Mouse (Mus musculus): ENCODE measurements around the gene Ptpdc1. TPM values are rescaled to one million over a fixed set of nuclear protein-coding genes. Genes with fewer than 3 reads are reported as not detected.

The Ptpdc1 gene
- polyA plus RNA-seq, 1 experiment, result 5.5 TPM

DNA sequence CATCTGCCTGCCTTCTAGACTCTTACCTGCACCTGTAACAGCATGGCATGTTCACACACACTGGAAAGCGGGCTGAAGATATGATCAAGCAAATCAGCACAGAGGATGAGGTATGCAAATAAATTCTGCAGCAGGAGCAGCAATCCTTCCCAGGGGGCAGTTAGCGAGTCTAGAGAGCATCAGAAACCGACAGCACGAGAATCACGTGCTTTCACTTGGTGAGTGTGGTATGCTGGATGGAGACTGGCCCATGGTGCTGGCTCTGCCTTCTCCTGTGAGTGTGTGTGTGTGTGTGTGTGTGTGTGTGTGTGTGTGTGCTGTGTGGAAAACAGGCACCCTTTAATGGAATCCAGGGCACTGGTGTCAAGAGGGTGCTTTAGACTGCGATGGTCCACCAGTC is 48.5 kb downstream of the Ptpdc1 start:
- no peak overlapping the region for H3ac ChIP-seq (ENCODE audit: control insufficient read depth, insufficient read length, low read depth)
- no peaks in the 10 kb centered on the region for H3K27me3 ChIP-seq (ENCODE audit: control insufficient read depth, insufficient read depth, insufficient read length)
- H3K79me2 ChIP-seq (ENCODE audit: control insufficient read depth, insufficient read depth), result no peaks in the 10 kb centered on the region
- H3K4me3 ChIP-seq (ENCODE audit: insufficient read depth, poor library complexity, severe bottlenecking), result no peak overlapping the region
- no peaks in the 10 kb centered on the region for H3K36me3 ChIP-seq (ENCODE audit: control insufficient read depth, insufficient read depth)
- no peaks in the 10 kb centered on the region for H3K79me3 ChIP-seq (ENCODE audit: low read depth)
- TF ChIP-seq CEBPB (IDR thresholded peaks at IDR 0.05; ENCODE audit: low read depth) (no peak), FOSL1 (IDR thresholded peaks at IDR 0.05; ENCODE audit: insufficient read depth, low read length, poor library complexity, severe bottlenecking) (no peak), MYOD1 (IDR thresholded peaks at IDR 0.05; ENCODE audit: control insufficient read depth, insufficient read length, low read depth) (no peak), MAX (IDR thresholded peaks at IDR 0.05) (no peak), USF1 (IDR thresholded peaks at IDR 0.05; ENCODE audit: low read depth) (no peak), MYOG (IDR thresholded peaks at IDR 0.05; ENCODE audit: control insufficient read depth, extremely low read depth, insufficient read length) (no peak), CTCF (IDR thresholded peaks at IDR 0.05; ENCODE audit: control insufficient read depth, insufficient read depth, insufficient read length) (no peak)

DNA sequence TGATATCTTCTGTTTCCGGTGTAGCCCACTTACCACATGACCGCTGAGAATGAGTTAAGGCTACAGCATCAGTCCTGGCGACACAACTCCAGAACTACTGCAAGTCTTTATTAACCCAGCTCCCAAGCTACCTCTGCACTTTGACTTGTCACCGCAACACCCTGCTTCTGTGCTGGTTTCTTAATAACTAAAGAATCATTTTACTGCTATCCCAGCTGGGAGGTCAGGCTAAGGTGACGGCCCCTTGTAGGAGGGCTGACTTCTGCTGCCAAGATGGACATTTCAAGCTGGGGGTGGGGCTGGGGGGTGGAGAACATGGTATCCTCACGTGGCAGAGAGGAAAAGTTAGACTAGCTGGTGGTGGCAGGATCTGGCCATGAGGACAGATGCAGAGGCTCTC is 50.7 kb downstream of the Ptpdc1 start:
- H3K79me2 ChIP-seq (ENCODE audit: control insufficient read depth, insufficient read depth), result no peaks in the 10 kb centered on the region
- no peak overlapping the region for H3ac ChIP-seq (ENCODE audit: control insufficient read depth, insufficient read length, low read depth)
- H3K36me3 ChIP-seq (ENCODE audit: control insufficient read depth, insufficient read depth), result no peaks in the 10 kb centered on the region
- no peaks in the 10 kb centered on the region for H3K79me3 ChIP-seq (ENCODE audit: low read depth)
- H3K4me3 ChIP-seq (ENCODE audit: insufficient read depth, poor library complexity, severe bottlenecking), result no peak overlapping the region
- H3K27me3 ChIP-seq (ENCODE audit: control insufficient read depth, insufficient read depth, insufficient read length), result no peaks in the 10 kb centered on the region
- no peak for TF ChIP-seq CTCF (IDR thresholded peaks at IDR 0.05; ENCODE audit: control insufficient read depth, insufficient read depth, insufficient read length)
- no peak for TF ChIP-seq FOSL1 (IDR thresholded peaks at IDR 0.05; ENCODE audit: insufficient read depth, low read length, poor library complexity, severe bottlenecking)
- TF ChIP-seq USF1 (IDR thresholded peaks at IDR 0.05; ENCODE audit: low read depth), result no peak
- TF ChIP-seq CEBPB (IDR thresholded peaks at IDR 0.05; ENCODE audit: low read depth), result no peak
- TF ChIP-seq MYOD1 (IDR thresholded peaks at IDR 0.05; ENCODE audit: control insufficient read depth, insufficient read length, low read depth), result no peak
- no peak for TF ChIP-seq MYOG (IDR thresholded peaks at IDR 0.05; ENCODE audit: control insufficient read depth, extremely low read depth, insufficient read length)
- no peak for TF ChIP-seq MAX (IDR thresholded peaks at IDR 0.05)

DNA sequence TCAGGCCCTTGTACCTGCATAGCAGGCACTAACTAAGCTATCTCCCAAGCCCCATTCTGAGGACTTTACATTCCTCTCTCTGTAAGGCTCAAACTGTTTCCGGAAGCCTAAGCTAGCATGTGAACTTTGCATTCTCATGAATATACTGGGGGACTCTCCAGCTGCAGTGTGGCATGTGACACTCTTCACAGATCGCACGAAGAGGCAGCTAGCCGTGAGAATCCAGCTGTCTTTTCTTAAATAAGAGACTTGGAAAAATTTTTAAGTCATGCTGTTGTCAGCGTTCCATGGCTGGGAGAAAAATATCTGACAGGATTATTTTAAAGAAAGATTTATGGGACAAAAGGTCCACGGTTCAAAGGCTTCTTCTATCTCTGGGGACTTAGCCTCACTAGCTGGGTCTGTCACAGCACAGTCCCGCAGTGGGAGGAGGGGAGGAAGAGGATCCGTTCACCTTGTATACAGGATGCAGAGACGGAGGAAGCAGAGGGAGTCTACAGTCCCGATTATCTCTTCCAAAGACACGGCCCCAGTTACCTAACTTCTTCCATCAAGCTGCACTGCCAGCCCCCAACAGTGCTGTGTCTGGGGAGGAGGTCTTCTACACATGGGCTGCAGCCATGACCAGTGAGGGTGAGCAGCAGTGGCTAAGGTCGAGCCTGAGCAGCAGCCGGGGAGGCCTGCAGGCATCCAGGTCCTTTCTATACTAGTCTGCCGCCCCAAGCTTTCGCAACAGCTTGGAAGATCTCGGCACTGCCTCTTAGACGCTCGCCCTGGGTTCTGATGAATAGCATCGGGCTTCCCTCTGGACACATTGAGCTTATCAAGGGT is 51.7 kb downstream of the Ptpdc1 start:
- Histone ChIP-seq H3K79me2 (ENCODE audit: control insufficient read depth, insufficient read depth) (no peaks in the 10 kb centered on the region), H3ac (ENCODE audit: control insufficient read depth, insufficient read length, low read depth) (no peak overlapping the region), H3K4me3 (ENCODE audit: insufficient read depth, poor library complexity, severe bottlenecking) (no peak overlapping the region), H3K79me3 (ENCODE audit: low read depth) (no peaks in the 10 kb centered on the region), H3K27me3 (ENCODE audit: control insufficient read depth, insufficient read depth, insufficient read length) (no peaks in the 10 kb centered on the region), H3K36me3 (ENCODE audit: control insufficient read depth, insufficient read depth) (no peaks in the 10 kb centered on the region)
- no peak for TF ChIP-seq MYOD1 (IDR thresholded peaks at IDR 0.05; ENCODE audit: control insufficient read depth, insufficient read length, low read depth)
- no peak for TF ChIP-seq FOSL1 (IDR thresholded peaks at IDR 0.05; ENCODE audit: insufficient read depth, low read length, poor library complexity, severe bottlenecking)
- no peak for TF ChIP-seq USF1 (IDR thresholded peaks at IDR 0.05; ENCODE audit: low read depth)
- no peak for TF ChIP-seq CTCF (IDR thresholded peaks at IDR 0.05; ENCODE audit: control insufficient read depth, insufficient read depth, insufficient read length)

DNA sequence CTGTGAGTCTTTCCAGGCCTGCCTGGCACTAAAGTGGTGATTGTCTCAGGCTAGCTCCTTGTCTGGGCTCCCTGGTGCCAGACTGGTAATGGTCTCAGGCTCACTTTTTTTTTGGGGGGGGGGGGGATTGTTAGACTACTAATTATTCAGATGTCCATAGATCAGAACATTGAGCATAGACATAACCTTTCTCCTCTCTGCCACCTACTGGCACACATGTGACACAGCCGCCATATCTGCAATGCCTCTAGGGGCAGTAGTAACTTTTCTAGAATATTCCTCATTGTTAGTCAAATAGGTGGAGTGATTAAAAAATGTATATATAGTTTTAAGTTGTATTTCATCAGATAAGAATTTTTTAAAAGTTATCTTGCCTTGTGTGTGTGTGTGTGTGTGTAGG is 53.3 kb downstream of the Ptpdc1 start:
- Histone ChIP-seq H3K4me3 (ENCODE audit: insufficient read depth, poor library complexity, severe bottlenecking) (no peak overlapping the region), H3K79me2 (ENCODE audit: control insufficient read depth, insufficient read depth) (no peaks in the 10 kb centered on the region), H3ac (ENCODE audit: control insufficient read depth, insufficient read length, low read depth) (no peak overlapping the region), H3K27me3 (ENCODE audit: control insufficient read depth, insufficient read depth, insufficient read length) (no peaks in the 10 kb centered on the region), H3K36me3 (ENCODE audit: control insufficient read depth, insufficient read depth) (no peaks in the 10 kb centered on the region), H3K79me3 (ENCODE audit: low read depth) (no peaks in the 10 kb centered on the region)
- no peak for TF ChIP-seq MYOD1 (IDR thresholded peaks at IDR 0.05; ENCODE audit: control insufficient read depth, insufficient read length, low read depth)
- TF ChIP-seq FOSL1 (IDR thresholded peaks at IDR 0.05; ENCODE audit: insufficient read depth, low read length, poor library complexity, severe bottlenecking), result no peak
- TF ChIP-seq USF1 (IDR thresholded peaks at IDR 0.05; ENCODE audit: low read depth), result peak; percentile 20
- peak; percentile 72 for TF ChIP-seq CTCF (IDR thresholded peaks at IDR 0.05; ENCODE audit: control insufficient read depth, insufficient read depth, insufficient read length)
- TF ChIP-seq CEBPB (IDR thresholded peaks at IDR 0.05; ENCODE audit: low read depth), result no peak
- TF ChIP-seq MAX (IDR thresholded peaks at IDR 0.05), result peak; percentile 25
- no peak for TF ChIP-seq MYOG (IDR thresholded peaks at IDR 0.05; ENCODE audit: control insufficient read depth, extremely low read depth, insufficient read length)

DNA sequence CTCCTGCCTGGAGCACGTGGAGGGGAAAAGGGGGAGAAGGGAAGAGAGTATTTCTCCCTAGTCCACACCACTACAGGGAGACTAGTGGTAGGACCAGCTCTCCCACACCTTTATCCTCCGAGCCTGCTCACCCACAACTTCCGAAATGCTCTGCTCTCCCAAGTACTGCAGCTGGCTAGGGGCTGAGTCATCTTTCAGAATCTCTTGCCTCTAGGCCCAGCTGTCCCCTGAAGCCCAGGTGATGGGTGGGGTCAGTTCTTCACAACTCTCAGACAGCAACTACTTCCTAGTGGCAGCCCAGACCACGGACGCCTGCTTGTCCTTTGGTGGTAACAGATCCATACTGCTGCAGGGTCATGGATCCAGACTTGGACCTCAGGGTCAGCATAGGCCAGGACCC is 54.2 kb downstream of the Ptpdc1 start:
- Histone ChIP-seq H3K27me3 (ENCODE audit: control insufficient read depth, insufficient read depth, insufficient read length) (no peaks in the 10 kb centered on the region), H3K4me3 (ENCODE audit: insufficient read depth, poor library complexity, severe bottlenecking) (no peak overlapping the region), H3K79me2 (ENCODE audit: control insufficient read depth, insufficient read depth) (no peaks in the 10 kb centered on the region), H3ac (ENCODE audit: control insufficient read depth, insufficient read length, low read depth) (no peak overlapping the region), H3K79me3 (ENCODE audit: low read depth) (no peaks in the 10 kb centered on the region), H3K36me3 (ENCODE audit: control insufficient read depth, insufficient read depth) (no peaks in the 10 kb centered on the region)
- no peak for TF ChIP-seq MYOG (IDR thresholded peaks at IDR 0.05; ENCODE audit: control insufficient read depth, extremely low read depth, insufficient read length)
- no peak for TF ChIP-seq MAX (IDR thresholded peaks at IDR 0.05)
- peak; percentile 79 for TF ChIP-seq MYOD1 (IDR thresholded peaks at IDR 0.05; ENCODE audit: control insufficient read depth, insufficient read length, low read depth)

All from C2C12 (cell line).